In the genomic region with DNA sequence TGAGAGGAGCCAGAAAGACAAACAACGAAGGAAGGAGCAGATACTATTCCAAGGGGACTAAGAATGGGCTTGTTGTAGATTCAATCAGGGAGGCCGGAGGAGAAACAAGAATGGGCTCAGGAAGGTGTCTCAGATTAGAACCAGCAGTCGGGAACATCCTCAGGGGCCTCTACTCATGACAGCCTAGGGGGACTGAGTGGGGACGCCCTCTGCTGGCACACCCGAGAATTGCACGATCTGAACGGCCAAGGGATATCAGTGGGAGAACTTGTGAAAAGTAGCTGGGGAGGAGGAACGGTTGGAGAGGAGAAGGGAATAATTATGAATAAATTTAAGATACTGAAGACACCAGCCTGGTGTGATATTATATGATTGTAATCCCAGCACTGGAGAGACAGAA, we compare ENCODE assay signal across 9 mouse cellular contexts. TPM values are rescaled to one million over a fixed set of nuclear protein-coding genes. Genes with fewer than 3 reads are reported as not detected.
DNase-seq lines count a peak whose midpoint lies in the region; ATAC-seq and TF ChIP-seq lines count a peak whose summit lies in the region.
"Had no signal": no experiment of that assay in that cellular context is flagged by ENCODE, and none has a peak within 500 bp of the region (broad histone marks: within the 10 kb centered on the region; RNA-seq: fewer than 3 reads in every experiment).

No protein-coding gene starts in this region.

- DNase-seq in midbrain, embryonic 11.5 days (ENCODE audit: low spot score, missing footprints) = peak; percentile 98
- peak; percentile 71 for DNase-seq in brain, embryonic 14.5 days (ENCODE audit: low read depth)
- DNase-seq in frontal cortex, adult 2 months (ENCODE audit: extremely low spot score in 1 of 2, low spot score in 1 of 2) = peak; percentile 56 to 92
- peak; percentile 82 for DNase-seq in retina, postnatal 1 day
- peak; percentile 68 for DNase-seq in urinary bladder, postnatal 14 days (ENCODE audit: low spot score)

- H3K27ac ChIP-seq in midbrain, embryonic 11.5 days (ENCODE audit: low read depth, low read length) = no peak overlapping the region
- H3K27ac ChIP-seq in midbrain, embryonic 13.5 days = no peak overlapping the region
- H3K27ac ChIP-seq in limb, embryonic 13.5 days = no peak overlapping the region
- H3K27ac ChIP-seq: hindbrain, embryonic 15.5 days had no signal

- no peak overlapping the region for H3K9ac ChIP-seq in midbrain, embryonic 11.5 days (ENCODE audit: low read length)
- no peak overlapping the region for H3K9ac ChIP-seq in midbrain, embryonic 13.5 days (replicated peaks)
- H3K9ac ChIP-seq in limb, embryonic 13.5 days = peak overlapping the region; percentile 8; the same call in 1 of the 2 replicates
- H3K9ac ChIP-seq: hindbrain, embryonic 15.5 days had no signal

- no peak for TF ChIP-seq POLR2A in brain, embryonic 14.5 days (IDR thresholded peaks at IDR 0.05; ENCODE audit: borderline replicate concordance, extremely low read depth, insufficient read depth, insufficient read length, poor library complexity, severe bottlenecking)

- peaks cover 15% of the 10 kb centered on the region for H3K27me3 ChIP-seq in midbrain, embryonic 11.5 days (ENCODE audit: control insufficient read depth, insufficient read depth, low read length)
- peaks cover 29% of the 10 kb centered on the region for H3K27me3 ChIP-seq in midbrain, embryonic 13.5 days
- H3K27me3 ChIP-seq in limb, embryonic 13.5 days = peaks cover 5% of the 10 kb centered on the region
- H3K27me3 ChIP-seq: hindbrain, embryonic 15.5 days had no signal

- 9% methylated on average over 8 of the region's 8 CpGs for WGBS in midbrain, embryonic 11.5 days
- WGBS in midbrain, embryonic 13.5 days = 9% methylated on average over 8 of the region's 8 CpGs
- WGBS in limb, embryonic 13.5 days = 6% methylated on average over 8 of the region's 8 CpGs

- peak; percentile 94 for TF ChIP-seq CTCF in brain, embryonic 14.5 days (IDR thresholded peaks at IDR 0.05; ENCODE audit: borderline replicate concordance, extremely low read depth, insufficient read depth, insufficient read length)

- peaks cover 6% of the 10 kb centered on the region for H3K4me1 ChIP-seq in midbrain, embryonic 11.5 days (ENCODE audit: control insufficient read depth, insufficient read depth, low read length)
- peaks cover 24% of the 10 kb centered on the region for H3K4me1 ChIP-seq in midbrain, embryonic 13.5 days (replicated peaks)
- peaks cover 37% of the 10 kb centered on the region for H3K4me1 ChIP-seq in limb, embryonic 13.5 days

- H3K36me3 ChIP-seq in midbrain, embryonic 11.5 days (ENCODE audit: control insufficient read depth, insufficient read depth, low read length) = no peaks in the 10 kb centered on the region; the same call in 1 of the 2 replicates
- peaks cover 41% of the 10 kb centered on the region for H3K36me3 ChIP-seq in midbrain, embryonic 13.5 days
- H3K36me3 ChIP-seq in limb, embryonic 13.5 days = peaks cover 63% of the 10 kb centered on the region

- H3K4me3 ChIP-seq in midbrain, embryonic 11.5 days (ENCODE audit: low read depth, low read length) = no peak overlapping the region
- no peak overlapping the region for H3K4me3 ChIP-seq in midbrain, embryonic 13.5 days (replicated peaks)
- H3K4me3 ChIP-seq in limb, embryonic 13.5 days = no peak overlapping the region
- H3K4me3 ChIP-seq: hindbrain, embryonic 15.5 days had no signal

- H3K4me2 ChIP-seq in midbrain, embryonic 11.5 days = no peak overlapping the region
- H3K4me2 ChIP-seq in midbrain, embryonic 13.5 days (replicated peaks) = no peak overlapping the region
- no peak overlapping the region for H3K4me2 ChIP-seq in limb, embryonic 13.5 days (replicated peaks)
- H3K4me2 ChIP-seq: hindbrain, embryonic 15.5 days had no signal

- no peaks in the 10 kb centered on the region for H3K9me3 ChIP-seq in midbrain, embryonic 11.5 days (ENCODE audit: control insufficient read depth, low read length)
- no peaks in the 10 kb centered on the region for H3K9me3 ChIP-seq in midbrain, embryonic 13.5 days
- H3K9me3 ChIP-seq in limb, embryonic 13.5 days = no peaks in the 10 kb centered on the region
- H3K9me3 ChIP-seq: hindbrain, embryonic 15.5 days had no signal

- no peak for ATAC-seq in midbrain, embryonic 11.5 days (ENCODE audit: low FRiP score)
- no peak for ATAC-seq in midbrain, embryonic 13.5 days
- ATAC-seq in inflammation-experienced regulatory T-cells, adult 6 months = peak; percentile 47
- no peak for ATAC-seq in limb, embryonic 13.5 days (ENCODE audit: low FRiP score, low read depth)

RNA-seq across cellular contexts. Expression of a gene that starts 4.6 kb away (rescaled TPM):
- polyA plus RNA-seq in midbrain, embryonic 11.5 days (2014; fragmentation: Nextera tagmentation; extraction: Ambion mirVana) = 2.8 and 3.6 TPM in 2 replicates
- polyA plus RNA-seq in midbrain, embryonic 13.5 days (2015; fragmentation: Nextera tagmentation; extraction: Ambion mirVana) = 5.6 and 6.7 TPM in 2 replicates
- 55.6 and 65.1 TPM in 2 replicates for polyA plus RNA-seq in brain, embryonic 14.5 days (2012; rRNA removed)
- 51.1 and 62.2 TPM in 2 replicates for polyA plus RNA-seq in frontal cortex, adult 2 months (2012; rRNA removed)
- polyA plus RNA-seq in inflammation-experienced regulatory T-cells, adult 6 months (2017; shearing (Covaris generic)) = under 1 TPM in 2 of 3 experiments, not detected in 1; 0.21 to 0.44 TPM
- polyA plus RNA-seq in limb, embryonic 13.5 days (2015; fragmentation: Nextera tagmentation; extraction: Ambion mirVana) = 8.2 and 8.4 TPM in 2 replicates

RNA-seq across cellular contexts. Expression of a gene that starts 31.6 kb away (rescaled TPM):
- polyA plus RNA-seq in midbrain, embryonic 11.5 days (2014; fragmentation: Nextera tagmentation; extraction: Ambion mirVana) = 0.12 and 0.14 TPM in 2 replicates
- 0.08 and 0.16 TPM in 2 replicates for polyA plus RNA-seq in midbrain, embryonic 13.5 days (2015; fragmentation: Nextera tagmentation; extraction: Ambion mirVana)
- polyA plus RNA-seq in brain, embryonic 14.5 days (2012; rRNA removed) = 0.12 and 0.21 TPM in 2 replicates
- polyA plus RNA-seq in frontal cortex, adult 2 months (2012; rRNA removed) = 9.7 and 10.1 TPM in 2 replicates
- polyA plus RNA-seq in inflammation-experienced regulatory T-cells, adult 6 months (2017; shearing (Covaris generic)) = 10 to 100 TPM in 1 of 3 experiments, 1 to 10 TPM in 2; 3.4 to 20.9 (median 3.6) TPM
- 0.09 TPM in 1 of 2 replicates, not detected in the other for polyA plus RNA-seq in limb, embryonic 13.5 days (2015; fragmentation: Nextera tagmentation; extraction: Ambion mirVana)

RNA-seq across cellular contexts. Expression of a gene that starts 41.0 kb away (rescaled TPM):
- 111 and 116 TPM in 2 replicates for polyA plus RNA-seq in midbrain, embryonic 11.5 days (2014; fragmentation: Nextera tagmentation; extraction: Ambion mirVana)
- 43.0 and 47.3 TPM in 2 replicates for polyA plus RNA-seq in midbrain, embryonic 13.5 days (2015; fragmentation: Nextera tagmentation; extraction: Ambion mirVana)
- polyA plus RNA-seq in brain, embryonic 14.5 days (2012; rRNA removed) = 106 and 129 TPM in 2 replicates
- 76.4 and 80.7 TPM in 2 replicates for polyA plus RNA-seq in frontal cortex, adult 2 months (2012; rRNA removed)
- polyA plus RNA-seq in inflammation-experienced regulatory T-cells, adult 6 months (2017; shearing (Covaris generic)) = 10 to 100 TPM; 24.7 to 41.5 (median 26.2) TPM
- 57.3 and 59.2 TPM in 2 replicates for polyA plus RNA-seq in limb, embryonic 13.5 days (2015; fragmentation: Nextera tagmentation; extraction: Ambion mirVana)
